Mouse (Mus musculus) CH12.LX (cell line): ENCODE measurements around the gene Spata2l. TPM values are rescaled to one million over a fixed set of nuclear protein-coding genes. Genes with fewer than 3 reads are reported as not detected.

Experiments
- DNase-seq: peaks from one replicate; pipeline ENCODE4 v3.0.0-alpha.2; 2013; ENCODE audit errors: extremely low read depth
- H3K27ac ChIP-seq: 2 replicates; pipeline ENCODE4 v1.5.1; 2012; ENCODE audit warnings: low read depth, mild to moderate bottlenecking, control low read depth, moderate library complexity; ENCODE audit not compliant: insufficient read depth
- H3K27me3 ChIP-seq: replicated peaks from 2 replicates; pipeline ENCODE3; 2012; ENCODE audit warnings: inconsistent platforms
- H3K36me3 ChIP-seq, 2 experiments: replicated peaks in 1 of 2; 2 replicates each; pipeline versions ENCODE3 to v1.6.1; 2012; ENCODE audit warnings: inconsistent platforms in 1 of 2, low read length in 1 of 2, mild to moderate bottlenecking in 1 of 2, mixed read lengths in 1 of 2, moderate library complexity in 1 of 2; ENCODE audit not compliant: control insufficient read depth in 1 of 2, insufficient read depth in 1 of 2
- H3K4me1 ChIP-seq, 2 experiments: 2 replicates each; pipeline ENCODE4 v1.6.1; 2012; ENCODE audit warnings: inconsistent platforms in 1 of 2, moderate library complexity in 1 of 2; ENCODE audit not compliant: insufficient read depth in 2 of 2, control insufficient read depth in 1 of 2
- H3K4me2 ChIP-seq: 2 replicates; pipeline ENCODE4 v1.6.1; 2012; ENCODE audit warnings: low read depth, mild to moderate bottlenecking, control low read depth; ENCODE audit not compliant: poor library complexity, insufficient read depth, severe bottlenecking
- H3K4me3 ChIP-seq, 3 experiments: fragments of 150-350 bp in 1 of 3; sonication (generic) in 1 of 3; replicated peaks in 1 of 3; 2 replicates each; pipeline versions ENCODE3 to v1.5.1; 2011 to 2012; ENCODE audit warnings: low read depth in 2 of 3, low read length in 2 of 3, mild to moderate bottlenecking in 2 of 3, moderate library complexity in 2 of 3, control low read depth in 1 of 3, improper control_type of control experiment in 1 of 3, inconsistent platforms in 1 of 3, mixed read lengths in 1 of 3; ENCODE audit not compliant: poor library complexity in 1 of 3
- H3K79me2 ChIP-seq: replicated peaks from 2 replicates; pipeline ENCODE4 v1.6.1; 2012; ENCODE audit warnings: mild to moderate bottlenecking, moderate library complexity; ENCODE audit not compliant: control insufficient read depth, poor library complexity, insufficient read depth, severe bottlenecking; ENCODE audit errors: extremely low read depth
- H3K9ac ChIP-seq: 2 replicates; pipeline ENCODE4 v1.6.1; 2012; ENCODE audit warnings: low read depth, mild to moderate bottlenecking, control low read depth, moderate library complexity; ENCODE audit not compliant: insufficient read depth
- H3K9me3 ChIP-seq: replicated peaks from 2 replicates; pipeline ENCODE3; 2012; ENCODE audit warnings: low read length, inconsistent platforms, mixed read lengths
- BHLHE40 ChIP-seq: IDR thresholded peaks from 2 replicates; pipeline ENCODE4 v1.6.1; 2011; ENCODE audit warnings: mild to moderate bottlenecking, low read depth, low read length, improper control_type of control experiment
- CHD1 ChIP-seq: IDR thresholded peaks from 2 replicates; pipeline ENCODE4 v1.6.1; 2012; ENCODE audit warnings: low read depth, low read length, improper control_type of control experiment, inconsistent platforms
- CHD2 ChIP-seq: IDR thresholded peaks from 2 replicates; pipeline ENCODE4 v1.6.1; 2011; ENCODE audit warnings: low read length, improper control_type of control experiment
- ELF1 ChIP-seq: IDR thresholded peaks from 2 replicates; pipeline ENCODE4 v1.6.1; 2014; ENCODE audit warnings: low read depth, mild to moderate bottlenecking, inconsistent platforms, low read length, improper control_type of control experiment
- EP300 ChIP-seq: IDR thresholded peaks from 2 replicates; pipeline ENCODE4 v1.6.1; 2011; ENCODE audit warnings: low read length, improper control_type of control experiment
- ETS1 ChIP-seq: conservative IDR thresholded peaks from 2 replicates; pipeline ENCODE4 v1.6.1; 2012; ENCODE audit warnings: low read depth, mild to moderate bottlenecking, inconsistent platforms, low read length, improper control_type of control experiment, moderate library complexity
- HCFC1 ChIP-seq: IDR thresholded peaks from 2 replicates; pipeline ENCODE4 v1.6.1; 2012; ENCODE audit warnings: low read depth, mild to moderate bottlenecking, inconsistent platforms, low read length, improper control_type of control experiment
- IRF4 ChIP-seq: IDR thresholded peaks from 2 replicates; pipeline ENCODE4 v1.6.1; 2014; ENCODE audit warnings: low read depth, mild to moderate bottlenecking, inconsistent platforms, low read length, improper control_type of control experiment
- JUND ChIP-seq: conservative IDR thresholded peaks from 2 replicates; pipeline ENCODE4 v1.6.1; 2011; ENCODE audit warnings: low read depth, low read length, improper control_type of control experiment
- KAT2A ChIP-seq: IDR thresholded peaks from 2 replicates; pipeline ENCODE4 v1.6.1; 2012; ENCODE audit warnings: low read length, improper control_type of control experiment, inconsistent platforms; ENCODE audit not compliant: insufficient replicate concordance
- MAX ChIP-seq: IDR thresholded peaks from 2 replicates; pipeline ENCODE4 v1.6.1; 2011; ENCODE audit warnings: low read length, improper control_type of control experiment
- MEF2A ChIP-seq: IDR thresholded peaks from 2 replicates; pipeline ENCODE4 v1.6.1; 2014; ENCODE audit warnings: low read depth, mild to moderate bottlenecking, inconsistent platforms, low read length, improper control_type of control experiment, borderline replicate concordance
- MXI1 ChIP-seq: IDR thresholded peaks from 2 replicates; pipeline ENCODE4 v1.6.1; 2011; ENCODE audit warnings: mild to moderate bottlenecking, low read depth, low read length, improper control_type of control experiment
- NELFE ChIP-seq: IDR thresholded peaks from 2 replicates; pipeline ENCODE4 v1.6.1; 2011; ENCODE audit warnings: low read depth, low read length, improper control_type of control experiment
- NRF1 ChIP-seq: IDR thresholded peaks from 2 replicates; pipeline ENCODE4 v1.6.1; 2014; ENCODE audit warnings: low read depth, mild to moderate bottlenecking, inconsistent platforms, low read length, improper control_type of control experiment, moderate library complexity
- PAX5 ChIP-seq: IDR thresholded peaks from 2 replicates; pipeline ENCODE4 v1.6.1; 2012; ENCODE audit warnings: low read length, inconsistent platforms, mixed read lengths
- POLR2A ChIP-seq: IDR thresholded peaks from 2 replicates; pipeline ENCODE4 v1.6.1; 2011; ENCODE audit warnings: low read depth, mild to moderate bottlenecking, improper control_type of control experiment, low read length
- POLR2AphosphoS2 ChIP-seq: IDR thresholded peaks from 2 replicates; pipeline ENCODE4 v1.6.1; 2011; ENCODE audit warnings: low read depth, low read length, improper control_type of control experiment
- RAD21 ChIP-seq: IDR thresholded peaks from 2 replicates; pipeline ENCODE4 v1.6.1; 2011; ENCODE audit warnings: low read depth, mild to moderate bottlenecking, low read length, improper control_type of control experiment, moderate library complexity
- SMC3 ChIP-seq: IDR thresholded peaks from 2 replicates; pipeline ENCODE4 v1.6.1; 2011; ENCODE audit warnings: low read depth, low read length, improper control_type of control experiment
- TBP ChIP-seq: conservative IDR thresholded peaks from 2 replicates; pipeline ENCODE4 v1.6.1; 2011; ENCODE audit warnings: low read depth, low read length, improper control_type of control experiment
- TCF12 ChIP-seq: IDR thresholded peaks from 2 replicates; pipeline ENCODE4 v1.6.1; 2014; ENCODE audit warnings: low read depth, mild to moderate bottlenecking, inconsistent platforms, low read length, improper control_type of control experiment
- UBTF ChIP-seq: IDR thresholded peaks from 2 replicates; pipeline ENCODE4 v1.6.1; 2012; ENCODE audit warnings: low read depth, mild to moderate bottlenecking, inconsistent platforms, low read length, improper control_type of control experiment, moderate library complexity
- USF1 ChIP-seq: IDR thresholded peaks from 2 replicates; pipeline ENCODE4 v1.6.1; 2014; ENCODE audit warnings: low read depth, mild to moderate bottlenecking, inconsistent platforms, low read length, improper control_type of control experiment
- USF2 ChIP-seq: conservative IDR thresholded peaks from 2 replicates; pipeline ENCODE4 v1.6.1; 2011; ENCODE audit warnings: low read depth, low read length, improper control_type of control experiment
- ZC3H11A ChIP-seq: IDR thresholded peaks from 2 replicates; pipeline ENCODE4 v1.6.1; 2012; ENCODE audit warnings: low read depth, mild to moderate bottlenecking, inconsistent platforms, low read length, improper control_type of control experiment
- ZKSCAN1 ChIP-seq: IDR thresholded peaks from 2 replicates; pipeline ENCODE4 v1.6.1; 2012; ENCODE audit warnings: low read depth, inconsistent platforms, low read length, improper control_type of control experiment, borderline replicate concordance
- ZMIZ1 ChIP-seq: IDR thresholded peaks from 2 replicates; pipeline ENCODE4 v1.6.1; 2012; ENCODE audit warnings: low read depth, mild to moderate bottlenecking, inconsistent platforms, low read length, improper control_type of control experiment
- dilution Hi-C: fragments of 300-500 bp; cut with MboI; formaldehyde crosslinking; loops from 2 replicates; pipeline ENCODE4 v1.14.3; 2020; ENCODE audit warnings: low sequenced_read_pairs; ENCODE audit not compliant: extremely low pct_unique_long_range_greater_than_20kb, extremely low pct_ligation_motif_present
- in situ Hi-C: fragments of 300-500 bp; cut with MboI; formaldehyde crosslinking; loops from 3 replicates; pipeline ENCODE4 v1.14.3; 2019; ENCODE audit warnings: low sequenced_read_pairs, low pct_ligation_motif_present, low pct_unique_long_range_greater_than_20kb, mixed read lengths
- polyA plus RNA-seq: library from polyadenylated mRNA; unstranded; fragments of >175 nt; gene quantifications from 2 replicates; pipeline ENCODE4 v1.2.1, GENCODE M21; 2012; ENCODE audit warnings: low read depth; ENCODE audit not compliant: insufficient read length
- total RNA-seq, 2 experiments: library from RNA; depleted of rRNA; stranded (reverse); fragments of 300-350 nt in 1 of 2; fragments of >200 nt in 1 of 2; gene quantifications; 2 replicates each; pipeline ENCODE4 v1.2.3; 2012 to 2014

Gene Spata2l
- total and polyA plus RNA-seq, 3 experiments, result 0.63 to 2.3 (median 1.4) TPM

DNA sequence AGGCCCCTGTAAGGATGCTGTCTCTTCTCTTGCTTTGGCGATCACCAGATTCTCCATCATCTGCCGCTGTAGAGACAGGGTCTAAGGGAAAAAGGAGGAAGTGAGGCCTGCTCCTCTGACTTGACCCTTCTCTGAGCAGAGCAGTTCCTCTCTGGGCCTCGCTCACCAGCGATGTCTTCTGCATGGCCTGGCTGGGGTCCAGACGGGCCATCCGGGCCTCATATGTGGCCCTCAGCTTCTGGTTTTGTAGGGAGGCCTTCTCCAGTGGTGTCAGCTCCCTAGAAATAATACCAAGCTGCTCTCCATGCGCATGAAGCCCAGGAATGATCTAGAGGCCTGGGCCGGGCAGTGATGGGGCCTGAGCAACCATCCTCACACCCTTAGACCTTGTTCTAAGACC lies 12.6 kb upstream of the Spata2l start:
- in situ Hi-C loops, result loop anchor here (5.0 kb wide), 1 partner anchor 39 kb away; no protein-coding TSS in a partner anchor
- no peak for TF ChIP-seq ZKSCAN1
- TF ChIP-seq NRF1, result no peak
- no peak for TF ChIP-seq CHD2
- TF ChIP-seq PAX5, result no peak
- no peak for TF ChIP-seq POLR2AphosphoS2
- no peak for TF ChIP-seq USF1
- TF ChIP-seq BHLHE40, result no peak
- no peak for TF ChIP-seq ZMIZ1
- no peak for TF ChIP-seq TBP
- TF ChIP-seq UBTF, result no peak
- TF ChIP-seq MXI1, result no peak
- TF ChIP-seq TCF12, result no peak
- TF ChIP-seq NELFE, result no peak
- TF ChIP-seq IRF4, result no peak
- TF ChIP-seq JUND, result no peak
- no peak for TF ChIP-seq EP300
- no peak for TF ChIP-seq KAT2A
- TF ChIP-seq ETS1, result no peak
- TF ChIP-seq RAD21, result no peak
- no peak for TF ChIP-seq ZC3H11A
- H3K79me2 ChIP-seq, result no peaks in the 10 kb centered on the region

DNA sequence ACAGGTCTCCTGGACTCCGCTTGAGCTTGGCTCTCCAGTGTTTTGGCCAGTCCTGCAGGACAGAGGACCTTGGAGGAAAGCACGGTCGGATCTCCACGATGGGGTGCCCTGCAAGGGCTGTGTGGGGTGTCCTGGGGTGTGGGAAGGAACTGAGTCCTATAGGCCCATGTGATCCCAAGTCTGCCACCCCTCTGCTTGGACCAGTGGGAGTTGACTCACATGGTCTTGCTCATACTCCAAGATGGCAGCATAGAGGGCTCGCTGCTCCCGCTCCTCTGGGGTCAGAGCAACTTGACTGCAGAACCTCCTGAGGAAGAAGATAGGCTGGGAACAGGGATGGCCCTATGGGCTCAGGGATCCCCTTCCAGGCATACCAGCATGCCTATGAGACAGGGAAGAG lies 11.7 kb upstream of the Spata2l start:
- no peaks in the 10 kb centered on the region for H3K27me3 ChIP-seq
- TF ChIP-seq USF1, result no peak
- TF ChIP-seq HCFC1, result no peak
- TF ChIP-seq USF2, result no peak
- no peak for TF ChIP-seq BHLHE40
- no peak for TF ChIP-seq KAT2A
- TF ChIP-seq MEF2A, result no peak
- no peak for TF ChIP-seq MAX
- no peak for TF ChIP-seq MXI1
- no peak for TF ChIP-seq JUND
- TF ChIP-seq POLR2A, result no peak
- TF ChIP-seq CHD1, result no peak
- TF ChIP-seq PAX5, result no peak
- TF ChIP-seq IRF4, result no peak
- no peak for TF ChIP-seq ELF1
- no peak for TF ChIP-seq SMC3
- TF ChIP-seq, all 38 proteins: peak for 0
- no peak overlapping the region for H3K4me2 ChIP-seq
- H3K4me1 ChIP-seq, result peaks cover 5 to 34% of the 10 kb centered on the region in 2 experiments
- no peak overlapping the region for H3K9ac ChIP-seq
- H3K9me3 ChIP-seq, result no peaks in the 10 kb centered on the region
- dilution Hi-C loops, result no loop called here
- in situ Hi-C loops, result loop anchor here (5.0 kb wide), 1 partner anchor 40 kb away; no protein-coding TSS in a partner anchor
- H3K27ac ChIP-seq, result no peak overlapping the region
- no peak for DNase-seq
- H3K4me3 ChIP-seq, result no peak overlapping the region
- no peaks in the 10 kb centered on the region for H3K79me2 ChIP-seq
- H3K36me3 ChIP-seq, result peaks cover 43 to 86% of the 10 kb centered on the region in 2 experiments

More for the DNA sequence above, 12.6 kb upstream of the Spata2l start:
- Histone ChIP-seq H3K27ac (no peak overlapping the region), H3K9me3 (no peaks in the 10 kb centered on the region), H3K9ac (no peak overlapping the region), H3K36me3 (peaks cover 42 to 77% of the 10 kb centered on the region in 2 experiments), H3K4me2 (no peak overlapping the region), H3K4me1 (peaks cover 5 to 40% of the 10 kb centered on the region in 2 experiments), H3K4me3 (no peak overlapping the region), H3K27me3 (no peaks in the 10 kb centered on the region)
- dilution Hi-C loops, result no loop called here
- DNase-seq, result no peak
